Mouse (Mus musculus): ENCODE data around the gene Tarbp2.

Gene Tarbp2

DNA sequence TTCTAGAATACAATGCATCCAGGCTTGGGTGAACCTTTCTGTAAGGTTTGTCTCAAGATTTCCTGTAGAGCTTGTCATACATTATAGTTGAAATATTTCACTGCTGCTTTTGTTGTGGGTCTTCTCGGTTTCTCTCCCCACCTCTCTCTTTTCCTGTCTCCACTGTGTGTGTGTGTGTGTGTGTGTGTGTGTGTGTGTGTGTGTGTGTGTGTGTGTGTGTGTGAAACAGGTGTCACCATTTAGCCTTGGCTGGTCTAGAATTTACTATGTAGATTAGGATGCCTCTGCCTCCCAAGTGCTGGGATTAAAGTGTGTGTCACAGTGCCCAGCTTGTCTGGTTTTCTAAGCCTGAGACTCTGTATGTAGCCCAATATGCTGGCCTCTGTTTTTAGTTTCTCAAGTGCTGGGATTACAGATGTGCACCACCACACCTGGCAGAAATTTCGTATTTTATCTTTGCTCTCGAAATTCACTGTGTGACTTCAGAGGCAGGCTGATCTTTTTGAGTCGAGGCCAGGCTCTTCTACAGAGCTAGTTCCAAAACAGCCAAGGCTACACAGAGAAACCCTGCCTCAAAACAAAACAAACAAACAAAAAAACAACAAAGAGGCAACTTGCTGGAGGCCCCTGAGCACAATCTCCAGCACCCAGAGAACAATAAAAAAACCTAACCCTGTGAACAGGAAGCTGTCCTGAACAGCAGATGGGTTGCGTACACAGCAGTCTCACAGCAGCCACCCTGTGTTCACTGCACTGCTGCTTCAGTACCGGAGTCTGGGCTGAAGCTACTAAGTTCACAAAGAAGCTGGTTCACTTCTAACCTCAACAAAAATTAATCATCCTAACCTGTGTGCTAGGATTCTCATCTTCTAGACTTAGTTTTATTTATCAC, 8.4 kb downstream of the Tarbp2 start:
- no peak for DNase-seq

DNA sequence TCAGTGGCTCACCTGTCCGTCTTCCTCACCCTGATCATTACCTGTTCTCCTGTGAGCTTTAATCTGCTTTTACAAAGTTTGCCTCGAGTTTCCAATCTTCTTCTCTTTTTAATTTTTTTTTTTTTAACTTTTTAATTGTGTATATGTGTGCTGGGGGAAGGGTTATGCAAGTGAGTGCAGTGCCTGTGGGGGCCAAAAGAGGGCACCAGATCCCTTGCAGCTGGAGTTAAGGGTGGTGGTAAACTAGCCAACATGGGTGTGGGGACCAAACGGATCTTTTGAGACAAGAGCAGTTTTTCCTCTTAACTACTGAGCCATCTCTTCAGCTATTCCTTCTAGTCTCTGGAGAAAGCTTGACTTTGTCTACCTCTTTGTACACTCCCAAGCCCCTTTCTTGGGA, 9.9 kb downstream of the Tarbp2 start:
- no peak for DNase-seq

DNA sequence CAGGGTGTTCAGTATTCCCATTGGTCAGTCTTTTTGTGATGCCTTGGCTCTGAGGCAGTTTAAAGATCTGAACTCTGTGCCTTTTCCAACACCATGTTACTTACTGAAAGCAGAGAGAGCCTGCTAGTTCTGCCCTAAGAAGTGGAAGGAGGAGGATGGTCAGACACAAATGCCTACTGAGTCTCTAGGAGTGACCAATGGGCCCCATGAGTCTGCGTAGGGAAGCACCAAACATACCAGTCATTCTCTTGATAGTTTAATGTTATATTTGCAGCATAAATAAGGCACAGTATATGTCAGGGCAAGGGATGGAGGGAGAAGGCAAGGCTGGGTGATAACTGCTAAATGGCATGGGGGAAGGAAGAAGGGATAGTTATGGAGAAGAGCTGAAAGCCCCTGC, 10.4 kb downstream of the Tarbp2 start:
- DNase-seq, result no peak

DNA sequence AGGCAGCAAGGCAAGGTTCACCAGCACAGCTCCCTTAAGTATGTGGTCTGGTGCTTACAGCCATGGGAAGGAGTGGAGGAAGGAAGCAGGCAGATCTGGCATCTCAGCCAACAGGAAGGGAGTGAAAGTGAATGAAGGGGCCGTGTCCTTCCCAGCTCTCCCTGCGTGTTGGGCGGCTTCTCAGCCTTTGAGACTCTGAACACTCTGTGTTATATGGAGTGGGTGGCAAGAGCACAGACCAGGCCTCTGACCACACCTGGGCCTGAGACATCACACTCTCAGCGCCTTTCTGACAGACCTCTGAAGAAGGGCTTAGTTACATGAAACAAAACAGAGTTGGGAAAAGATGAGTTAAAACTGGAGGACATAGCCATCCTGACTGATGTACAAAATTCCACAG, 12.6 kb downstream of the Tarbp2 start:
- no peak for DNase-seq

DNA sequence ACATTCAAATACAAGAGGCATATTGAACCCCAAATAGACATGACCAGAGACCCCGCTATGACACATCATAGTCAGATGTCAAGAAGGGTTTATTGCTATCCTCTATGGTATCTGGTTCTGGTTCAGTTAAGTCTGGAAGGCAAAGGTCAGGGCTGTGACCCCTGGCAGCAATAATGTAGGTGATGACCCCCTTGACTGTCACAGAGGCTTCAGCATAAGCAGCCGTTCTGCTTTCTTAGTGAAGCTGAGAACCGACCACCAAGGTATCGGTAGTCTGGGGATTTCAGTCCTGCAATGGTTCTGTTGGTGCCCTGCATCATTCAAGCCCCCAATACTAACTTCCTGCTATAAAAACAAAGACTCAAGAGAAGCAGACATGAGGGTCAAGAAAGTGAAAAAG, 13.6 kb downstream of the Tarbp2 start:
- no peak for DNase-seq

DNA sequence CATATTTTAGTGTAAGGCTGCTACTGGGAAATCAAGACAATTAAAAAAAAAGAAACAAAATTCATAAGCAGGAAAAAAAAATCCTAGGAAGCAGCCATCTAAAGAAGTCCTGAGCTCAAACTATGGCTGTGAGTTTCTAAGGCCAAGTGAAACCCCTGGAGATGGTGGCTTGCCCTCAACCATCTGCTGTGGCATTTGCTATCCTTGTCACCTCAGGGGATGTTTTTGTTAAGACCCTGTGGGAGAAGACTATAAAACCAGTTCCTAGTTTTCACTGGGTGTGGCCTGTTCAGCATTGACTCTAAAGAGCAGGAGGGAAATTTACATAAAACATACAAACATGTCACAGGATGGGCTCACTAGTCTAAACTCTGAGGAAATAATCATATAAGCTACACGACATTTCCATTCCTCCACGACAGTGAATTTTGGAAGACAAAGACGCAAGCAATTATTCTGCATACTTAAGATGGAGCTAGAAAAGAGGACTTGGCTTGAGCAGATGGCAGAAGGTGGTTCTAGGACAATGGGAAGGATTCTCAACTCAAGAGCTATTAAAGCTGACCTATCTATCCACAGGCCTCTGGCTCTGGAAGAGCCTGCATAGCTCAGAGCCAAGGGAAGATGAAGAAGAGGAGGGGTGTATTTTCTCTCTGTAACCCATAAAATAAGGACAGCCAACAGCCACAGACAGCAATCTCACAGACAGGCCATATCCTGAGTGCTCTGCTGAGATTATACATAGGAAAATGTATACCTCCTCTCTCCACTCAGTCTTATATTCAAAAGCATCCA, 14.3 kb downstream of the Tarbp2 start:
- no peak for DNase-seq

DNA sequence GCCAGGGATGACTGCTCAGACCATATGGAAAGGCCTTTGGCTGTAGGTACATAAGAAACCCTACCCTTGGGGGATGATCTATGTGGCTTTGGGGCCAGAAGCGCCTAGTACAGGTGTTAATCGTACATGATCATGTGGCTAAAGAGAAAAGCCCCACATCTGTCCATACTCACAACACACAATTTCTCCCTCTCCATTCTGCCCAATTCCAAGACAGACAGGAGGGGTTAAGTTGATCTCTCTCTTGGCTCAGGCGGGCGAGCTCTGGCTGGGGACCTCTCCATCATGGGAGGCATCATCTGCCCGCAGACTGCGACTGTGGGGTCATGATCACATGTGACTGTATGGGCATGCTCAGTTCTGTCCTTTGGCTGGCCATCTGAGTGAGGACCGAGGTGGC, 15.9 kb downstream of the Tarbp2 start:
- no peak for DNase-seq

DNA sequence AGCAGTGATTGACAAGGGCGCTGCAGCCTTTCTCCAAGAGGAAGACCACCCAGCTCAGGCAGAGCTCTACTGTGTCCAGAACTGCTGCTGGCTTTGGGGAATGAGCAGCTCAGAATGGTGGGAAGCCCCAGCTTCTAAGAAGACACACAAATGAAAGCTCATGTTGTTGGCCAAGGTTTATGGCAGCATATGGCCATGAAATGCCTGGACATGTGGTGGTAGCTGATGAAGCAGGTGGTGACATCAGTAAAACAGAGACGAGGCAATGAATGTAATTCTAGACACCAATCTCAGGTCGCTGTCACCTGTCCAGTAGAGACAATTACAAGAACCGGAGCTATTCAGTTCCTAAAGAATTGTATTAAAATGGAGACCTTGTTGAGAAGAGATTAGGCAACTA, 26.8 kb downstream of the Tarbp2 start:
- no peak for DNase-seq

DNA sequence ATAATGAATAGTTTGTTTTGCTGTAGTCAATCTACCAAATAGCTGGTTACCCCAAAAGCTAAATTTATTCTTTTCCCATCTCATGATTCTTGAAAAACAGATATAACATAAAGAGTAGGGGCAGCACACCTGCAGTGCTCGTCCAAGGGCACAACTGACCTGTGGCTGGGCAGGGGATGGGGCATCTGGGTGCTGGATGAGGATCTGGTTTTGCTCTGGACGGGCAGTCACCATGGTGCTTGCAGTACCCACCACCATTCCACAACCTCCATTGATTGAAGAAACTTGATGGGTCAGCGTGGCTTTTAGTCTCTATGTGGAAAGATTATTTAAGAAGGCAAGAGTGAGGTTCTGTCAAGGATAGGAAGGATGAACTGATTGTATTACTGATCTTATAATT, 28.3 kb downstream of the Tarbp2 start:
- DNase-seq, result no peak

DNA sequence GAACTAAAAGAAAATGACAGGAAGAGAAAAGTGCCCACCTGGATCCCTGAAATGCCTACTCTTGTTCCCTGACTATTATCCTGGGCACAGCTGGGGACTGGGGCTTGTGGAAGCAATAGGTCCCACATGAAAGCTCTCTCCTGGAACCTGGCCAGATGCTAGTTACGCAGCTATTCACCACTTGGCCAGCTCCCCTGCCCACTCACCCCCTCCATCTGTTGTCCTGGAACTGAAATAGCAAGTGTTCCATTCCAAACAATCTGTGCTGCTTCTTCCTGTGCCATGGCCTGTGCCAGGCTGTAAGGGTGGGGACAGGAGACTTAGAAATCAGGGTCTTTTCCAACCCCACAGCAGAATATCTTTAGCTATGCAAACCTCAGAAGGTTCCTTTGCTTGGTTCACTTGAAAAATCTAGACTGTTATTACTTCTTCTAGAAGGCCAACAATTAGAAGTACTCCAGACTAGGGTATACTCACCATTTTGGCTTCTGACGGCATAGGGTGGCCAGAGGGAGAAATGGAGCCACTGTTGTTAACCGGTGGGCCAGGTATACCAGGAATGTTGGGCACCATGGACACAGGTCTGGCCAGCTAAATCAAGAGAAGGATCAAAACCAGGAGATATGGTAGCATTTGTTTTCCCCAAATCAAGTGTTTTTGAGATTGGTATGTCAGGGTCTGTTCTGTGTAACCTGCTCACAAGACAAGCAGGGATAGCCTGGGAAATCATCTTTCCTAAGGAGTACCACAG, 28.9 kb downstream of the Tarbp2 start:
- no peak for DNase-seq

DNA sequence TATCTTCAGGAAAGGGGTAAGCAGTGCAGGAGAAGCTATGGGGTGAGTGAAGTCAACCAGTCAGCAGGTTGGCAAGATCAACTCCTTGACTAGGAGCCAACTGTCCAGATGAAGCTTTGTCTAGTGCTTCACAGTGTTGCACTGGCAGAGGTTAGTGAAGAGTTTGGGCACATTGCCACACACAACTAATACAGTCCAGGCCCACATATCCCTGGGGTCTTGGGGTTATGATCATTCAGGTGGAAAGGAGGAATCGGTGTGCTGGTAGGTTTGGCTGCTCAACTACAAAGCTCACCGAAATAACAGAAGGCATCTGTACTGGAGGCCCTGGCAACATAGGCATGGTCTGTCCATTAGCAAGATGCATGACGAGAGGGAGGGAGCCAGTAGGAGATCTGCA, 29.5 kb downstream of the Tarbp2 start:
- DNase-seq, result no peak

DNA sequence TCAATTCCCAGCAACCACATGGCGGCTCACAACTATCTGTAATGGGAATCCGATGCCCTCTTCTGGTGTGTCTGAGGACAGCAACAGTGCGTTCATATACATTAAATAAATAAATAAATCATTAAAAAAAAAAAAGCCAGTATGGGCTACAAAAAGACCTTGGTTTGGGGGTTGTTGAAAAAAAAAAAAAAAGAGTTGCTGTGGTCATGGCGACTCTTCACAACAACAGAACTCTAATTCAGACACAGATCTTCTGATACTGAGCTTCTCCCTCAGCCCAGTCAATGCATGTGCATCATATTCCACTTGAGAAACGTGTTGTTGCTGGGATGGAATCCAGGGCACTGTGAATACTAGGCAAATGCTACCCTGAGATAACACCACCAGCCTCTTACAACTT, 34.6 kb downstream of the Tarbp2 start:
- no peak for DNase-seq

DNA sequence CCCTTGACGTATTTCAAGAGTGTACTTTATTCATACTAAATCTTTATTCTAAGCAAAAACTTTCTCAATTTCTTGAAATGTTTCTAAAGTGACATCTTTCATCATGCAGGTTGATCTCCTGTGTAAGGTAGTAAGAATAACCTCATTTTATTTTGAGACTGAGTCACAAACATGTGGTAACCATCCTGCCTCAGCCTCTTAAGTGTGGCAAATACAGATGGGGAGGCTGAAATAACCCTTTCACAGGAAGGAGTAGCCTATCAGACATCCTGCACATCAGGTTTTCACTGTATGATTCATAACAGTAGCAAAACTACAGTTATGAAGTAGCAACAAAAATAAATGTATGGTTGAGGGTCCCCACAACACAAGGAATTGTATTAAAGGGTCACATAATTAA, 37.6 kb downstream of the Tarbp2 start:
- DNase-seq, result no peak

DNA sequence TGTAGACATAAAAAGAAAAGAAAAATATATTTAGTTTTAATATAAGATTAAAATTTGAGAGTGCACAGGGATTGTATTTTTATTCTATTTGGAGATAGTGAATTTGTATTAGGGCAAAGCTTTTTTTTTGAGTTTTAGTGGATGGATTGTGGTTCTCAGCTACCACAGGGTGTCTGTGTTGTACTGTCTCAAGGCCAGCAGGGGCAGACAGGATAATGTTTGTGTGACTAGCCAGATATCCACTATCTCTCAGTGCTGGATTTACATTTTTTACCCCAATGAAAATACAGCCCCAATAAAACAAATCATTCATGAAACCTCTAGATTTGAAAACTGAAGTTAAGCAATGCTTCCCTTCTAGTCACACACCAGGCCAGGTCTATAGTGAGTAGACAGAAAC, 39.6 kb downstream of the Tarbp2 start:
- DNase-seq, result no peak

DNA sequence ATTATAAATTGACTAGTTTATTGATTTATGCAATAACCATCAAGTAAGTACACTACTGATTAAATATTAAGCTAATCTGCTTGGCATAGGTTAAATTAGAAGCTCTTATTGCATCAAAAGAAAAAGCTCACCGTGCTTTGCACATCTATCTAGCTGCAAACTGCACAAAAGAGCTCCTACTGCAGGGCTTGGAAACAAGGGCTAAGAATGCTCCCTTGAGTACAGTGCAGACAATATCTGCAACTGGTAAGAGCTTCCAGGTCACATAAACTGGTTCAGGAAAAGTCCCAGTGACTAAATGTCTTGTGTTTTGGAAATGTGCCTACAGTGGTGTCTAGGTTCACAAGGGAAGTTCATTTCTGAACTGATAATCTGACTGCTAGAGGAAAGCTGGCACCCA, 44.5 kb downstream of the Tarbp2 start:
- DNase-seq, result no peak

DNA sequence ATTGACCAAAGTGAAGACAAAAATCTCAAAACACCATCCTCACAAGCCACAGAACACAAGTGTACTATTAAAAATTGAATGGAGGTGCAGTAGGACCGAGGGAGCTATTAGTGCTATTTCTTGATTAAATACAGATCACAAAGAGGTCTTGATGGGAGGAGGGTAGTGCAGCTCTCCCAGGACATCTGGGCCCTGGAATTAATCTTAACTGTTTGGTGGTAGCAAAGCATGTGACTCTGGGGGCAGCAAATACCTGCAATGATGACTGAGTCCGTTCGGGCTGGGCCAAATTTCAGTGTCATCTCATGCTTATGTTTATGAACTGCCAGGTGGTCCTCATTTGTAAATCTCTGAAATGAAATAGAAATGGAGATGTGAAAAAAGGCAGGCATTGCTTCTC, 45.1 kb downstream of the Tarbp2 start:
- no peak for DNase-seq

DNA sequence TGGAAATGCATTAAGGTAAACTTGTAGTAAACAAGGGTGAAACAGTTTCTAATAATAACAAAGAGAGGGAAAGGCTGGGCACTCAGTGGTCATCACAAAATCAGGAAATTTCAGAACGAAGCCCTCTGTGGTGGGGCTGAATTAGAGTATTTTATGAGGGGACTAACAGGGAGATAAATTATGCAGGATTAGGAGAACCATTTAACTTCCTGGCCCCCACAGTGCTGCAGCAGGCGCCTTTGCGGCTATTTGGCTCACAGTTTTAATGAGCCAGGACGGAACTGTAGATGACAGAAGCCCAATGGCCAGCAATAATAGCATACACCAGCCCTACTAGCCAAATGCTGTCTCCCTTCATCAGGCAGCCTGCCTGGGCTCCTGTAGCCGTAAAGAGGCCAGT, 45.7 kb downstream of the Tarbp2 start:
- no peak for DNase-seq

DNA sequence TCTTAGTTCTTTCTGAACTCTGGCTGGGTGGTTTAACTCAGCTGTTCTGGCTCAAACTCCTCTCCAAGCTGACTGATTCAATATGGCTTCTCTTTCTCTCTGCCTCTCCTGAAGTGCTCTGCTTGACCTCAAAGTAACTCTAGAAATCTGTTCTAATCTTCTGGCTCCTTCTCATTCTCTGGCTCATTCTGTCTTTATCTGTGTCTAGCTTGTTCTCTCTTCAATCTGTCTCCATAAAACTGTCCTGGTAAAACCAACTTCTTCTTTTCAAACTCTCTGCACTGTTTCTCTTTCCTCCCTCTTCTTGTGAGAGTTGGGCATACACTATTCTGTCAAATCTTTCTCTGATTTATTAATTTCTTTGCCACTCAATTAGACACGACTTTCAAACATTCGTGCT, 49.9 kb downstream of the Tarbp2 start:
- DNase-seq, result no peak

DNA sequence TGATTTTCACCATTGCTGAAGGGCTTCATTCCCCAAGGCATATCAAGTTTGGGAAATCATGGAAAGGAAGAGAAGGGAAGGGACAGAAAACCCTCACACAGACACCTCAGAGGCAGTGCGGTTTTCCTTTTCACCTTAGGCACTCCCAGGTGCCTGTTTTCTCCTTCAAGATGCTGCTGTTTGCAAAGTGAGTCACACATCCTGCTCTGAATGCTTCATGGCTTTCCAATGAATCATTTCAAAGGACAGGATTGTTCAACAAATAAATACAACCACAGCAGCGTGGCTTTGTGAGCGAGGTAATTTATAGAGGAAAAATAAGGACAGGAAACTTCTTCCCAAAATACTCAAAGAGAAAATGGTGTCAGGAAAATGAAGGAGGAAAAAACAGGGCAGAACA, 54.1 kb downstream of the Tarbp2 start:
- no peak for DNase-seq

All from thymus, adult 18-20 months (tissue).